Mouse (Mus musculus) erythroblast, embryonic 14.5 days (primary cell): ENCODE measurements around the gene Il9r.

Experiments used
- GATA1 ChIP-seq: IDR thresholded peaks from 2 replicates; pipeline ENCODE4 v1.6.1; 2012; ENCODE audit warnings: low read length, inconsistent platforms, mixed read lengths
- TAL1 ChIP-seq: IDR thresholded peaks from 3 replicates; pipeline ENCODE4 v1.6.1; 2012; ENCODE audit warnings: low read length, inconsistent platforms, mixed read lengths

DNA sequence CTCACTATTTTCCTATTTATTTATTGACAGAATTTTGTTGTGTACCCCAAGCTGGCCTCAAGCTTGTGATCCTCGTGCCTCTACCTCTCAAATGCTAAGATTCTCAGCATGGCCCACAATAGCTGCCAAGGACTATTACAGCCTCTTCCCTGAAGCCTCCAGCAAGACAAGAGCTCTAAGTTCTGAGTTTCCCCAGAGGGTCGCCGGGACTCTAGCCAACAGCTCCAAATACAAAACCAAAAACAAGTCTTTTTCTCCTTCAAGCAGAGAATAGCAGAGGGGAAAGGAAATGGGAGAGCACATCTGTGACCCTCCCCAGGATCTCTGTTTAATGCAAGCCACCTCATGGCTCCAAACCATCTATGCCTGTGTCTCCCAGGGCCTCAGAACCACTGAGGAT, 44.0 kb upstream of the Il9r start:
- TF ChIP-seq TAL1 (no peak), GATA1 (no peak)
